Mouse (Mus musculus): ENCODE results near the gene Ralgapa2.

DNA sequence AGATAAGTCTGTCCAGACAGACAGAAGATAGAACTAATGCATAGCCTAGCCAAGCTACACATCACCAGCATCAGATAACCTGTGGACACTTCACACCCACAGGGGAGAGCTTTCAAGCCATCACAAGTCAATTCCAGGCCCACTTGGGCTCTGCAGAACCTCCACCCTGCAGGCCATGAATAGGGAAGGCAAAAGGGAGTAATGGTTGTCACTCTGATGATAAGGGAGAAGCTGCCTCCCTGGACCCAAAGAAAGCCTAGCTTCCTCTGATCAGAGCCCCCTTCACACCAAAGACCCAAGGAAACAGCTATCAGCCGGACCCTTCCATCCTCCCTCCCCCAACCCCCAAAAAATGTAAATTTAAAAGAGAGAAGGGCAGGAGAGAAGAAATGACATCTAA is 1.4 kb downstream of the Ralgapa2 start:
- TF ChIP-seq GATA1 (IDR thresholded peaks at IDR 0.05; ENCODE audit: low read length) (no peak), TAL1 (IDR thresholded peaks at IDR 0.05; ENCODE audit: low read length) (no peak)

Data from erythroblast, embryonic 14.5 days (primary cell).